Mouse (Mus musculus) lung, adult 2 months (tissue): ENCODE measurements around the gene Olfr1404.

ENCODE experiments used
- CTCF ChIP-seq: fragments of 200-500 bp; IDR thresholded peaks from 2 replicates; pipeline ENCODE4 v1.5.1; 2011; ENCODE audit warnings: mild to moderate bottlenecking, low read length, control low read depth; ENCODE audit not compliant: insufficient read depth
- POLR2A ChIP-seq: fragments of 200-500 bp; IDR thresholded peaks from 2 replicates; pipeline ENCODE4 v1.6.1; 2011; ENCODE audit warnings: low read depth, mild to moderate bottlenecking, control low read depth, low read length, borderline replicate concordance; ENCODE audit errors: extremely low read depth

GRCm38 (mm10) chr1:173216481-173216880 is 4.3 kb downstream of the Olfr1404 start:
- TF ChIP-seq CTCF (no peak), POLR2A (no peak)
